Mouse (Mus musculus): ENCODE data around the gene Olfr90.

The Olfr90 gene

GRCm38 (mm10) chr17:37088399-37088798 lies at the start of gene Olfr90:
Gene Olfr90 (minus strand): TSS chr17:37088499.
- TF ChIP-seq GATA4 (IDR thresholded peaks at IDR 0.05; ENCODE audit: insufficient replicate concordance, low read length) = no peak

- no peak for TF ChIP-seq GATA4 (IDR thresholded peaks at IDR 0.05; ENCODE audit: insufficient replicate concordance, low read length)
These were observed 31.7 kb upstream of the Olfr90 start, which contains the start of gene Olfr92 for GRCm38 (mm10) chr17:37119988-37120387. Gene Olfr92 (minus strand): TSS chr17:37120088.

- no peak for TF ChIP-seq GATA4 (IDR thresholded peaks at IDR 0.05; ENCODE audit: insufficient replicate concordance, low read length)
These were observed 9.9 kb upstream of the Olfr90 start, which contains the start of gene Olfr91 for GRCm38 (mm10) chr17:37098178-37098577. Gene Olfr91 (minus strand): TSS chr17:37098278.

GRCm38 (mm10) chr17:37093289-37093688 lies 5.0 kb upstream of the Olfr90 start:
- no peak for TF ChIP-seq GATA4 (IDR thresholded peaks at IDR 0.05; ENCODE audit: insufficient replicate concordance, low read length)

- TF ChIP-seq GATA4 (IDR thresholded peaks at IDR 0.05; ENCODE audit: insufficient replicate concordance, low read length) = no peak
These were observed 3.9 kb upstream of the Olfr90 start for GRCm38 (mm10) chr17:37092198-37092597.

- TF ChIP-seq GATA4 (IDR thresholded peaks at IDR 0.05; ENCODE audit: insufficient replicate concordance, low read length) = no peak; the same call in 1 of the 2 replicates
These were observed 2.8 kb downstream of the Olfr90 start for GRCm38 (mm10) chr17:37085545-37085944.

GRCm38 (mm10) chr17:37084632-37085031 lies 3.7 kb downstream of the Olfr90 start:
- TF ChIP-seq GATA4 (IDR thresholded peaks at IDR 0.05; ENCODE audit: insufficient replicate concordance, low read length) = no peak

GRCm38 (mm10) chr17:37083327-37083726 lies 5.0 kb downstream of the Olfr90 start:
- TF ChIP-seq GATA4 (IDR thresholded peaks at IDR 0.05; ENCODE audit: insufficient replicate concordance, low read length) = no peak

GRCm38 (mm10) chr17:37081659-37082058 lies 6.6 kb downstream of the Olfr90 start:
- TF ChIP-seq GATA4 (IDR thresholded peaks at IDR 0.05; ENCODE audit: insufficient replicate concordance, low read length) = no peak

- no peak for TF ChIP-seq GATA4 (IDR thresholded peaks at IDR 0.05; ENCODE audit: insufficient replicate concordance, low read length)
These were observed 8.2 kb downstream of the Olfr90 start for GRCm38 (mm10) chr17:37080119-37080518.

- TF ChIP-seq GATA4 (IDR thresholded peaks at IDR 0.05; ENCODE audit: insufficient replicate concordance, low read length) = no peak
These were observed 9.3 kb downstream of the Olfr90 start for GRCm38 (mm10) chr17:37078990-37079389.

- TF ChIP-seq GATA4 (IDR thresholded peaks at IDR 0.05; ENCODE audit: insufficient replicate concordance, low read length) = no peak
These were observed 10.1 kb downstream of the Olfr90 start for GRCm38 (mm10) chr17:37078193-37078592.

GRCm38 (mm10) chr17:37075766-37076165 lies 12.5 kb downstream of the Olfr90 start:
- no peak for TF ChIP-seq GATA4 (IDR thresholded peaks at IDR 0.05; ENCODE audit: insufficient replicate concordance, low read length)

GRCm38 (mm10) chr17:37075181-37075580 lies 13.1 kb downstream of the Olfr90 start:
- no peak for TF ChIP-seq GATA4 (IDR thresholded peaks at IDR 0.05; ENCODE audit: insufficient replicate concordance, low read length)

GRCm38 (mm10) chr17:37072730-37073276 lies 15.5 kb downstream of the Olfr90 start:
- no peak for TF ChIP-seq GATA4 (IDR thresholded peaks at IDR 0.05; ENCODE audit: insufficient replicate concordance, low read length)

- no peak for TF ChIP-seq GATA4 (IDR thresholded peaks at IDR 0.05; ENCODE audit: insufficient replicate concordance, low read length)
These were observed 16.1 kb downstream of the Olfr90 start for GRCm38 (mm10) chr17:37072080-37072729.

- no peak for TF ChIP-seq GATA4 (IDR thresholded peaks at IDR 0.05; ENCODE audit: insufficient replicate concordance, low read length)
These were observed 18.2 kb downstream of the Olfr90 start for GRCm38 (mm10) chr17:37070121-37070520.
